Mouse (Mus musculus): ENCODE measurements around the gene Sept5.

DNA sequence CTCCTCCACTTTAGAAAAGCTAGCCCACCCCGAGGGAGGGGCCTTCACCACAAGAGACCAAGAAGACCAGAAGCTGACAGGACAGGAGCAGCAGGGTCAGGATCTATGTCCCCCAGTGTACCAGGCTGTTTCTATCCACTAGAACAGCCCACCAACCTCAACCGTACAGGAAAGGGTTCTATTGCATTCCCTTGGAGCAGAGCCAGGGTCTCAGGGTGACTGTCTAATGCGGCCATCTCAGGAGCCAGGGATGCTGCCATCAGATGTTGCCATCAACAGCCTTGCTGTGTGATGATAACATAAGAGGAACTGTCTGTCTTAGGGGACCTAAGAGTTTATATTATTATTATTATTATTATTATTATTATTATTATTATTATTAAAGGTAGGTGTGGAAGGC lies 52.7 kb downstream of the Sept5 start:
- TF ChIP-seq POLR2A (IDR thresholded peaks at IDR 0.05; ENCODE audit: borderline replicate concordance, low read depth, low read length) (no peak), CTCF (IDR thresholded peaks at IDR 0.05; ENCODE audit: low read depth, low read length) (no peak)

Measured in bone marrow macrophage, adult 2 months (primary cell).